Mouse (Mus musculus) v-Abl transformed pro-B cells (cell line): ENCODE data around the gene Gins3.
"Not testable (repeated sequence)": the region's sequence is repeated elsewhere in the genome, so short reads cannot be mapped to it uniquely, and the experiment has no call there.

Source experiments
- in situ Hi-C, 2 experiments: fragments of 400-800 bp; cut with MboI; formaldehyde crosslinking; loops; one replicate each; pipeline ENCODE4 v1.15.1; 2025; ENCODE audit not compliant: unreplicated experiment in 2 of 2

Gene Gins3

DNA sequence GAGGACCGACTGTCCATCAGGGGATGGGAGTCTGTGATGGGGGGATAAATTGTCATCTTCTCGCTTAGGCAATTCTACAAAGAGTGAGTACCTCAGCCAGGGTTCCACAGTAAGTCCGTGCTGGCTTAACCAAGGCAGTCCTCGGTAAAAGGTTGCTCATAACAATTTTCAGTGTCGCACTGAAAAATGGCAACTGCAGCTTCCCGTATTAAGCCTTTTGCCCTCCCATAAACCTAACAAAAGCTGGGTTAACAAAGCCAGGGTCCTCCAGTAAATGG lies 749 bp downstream of the Gins3 start:
- in situ Hi-C loops: no loop called here

DNA sequence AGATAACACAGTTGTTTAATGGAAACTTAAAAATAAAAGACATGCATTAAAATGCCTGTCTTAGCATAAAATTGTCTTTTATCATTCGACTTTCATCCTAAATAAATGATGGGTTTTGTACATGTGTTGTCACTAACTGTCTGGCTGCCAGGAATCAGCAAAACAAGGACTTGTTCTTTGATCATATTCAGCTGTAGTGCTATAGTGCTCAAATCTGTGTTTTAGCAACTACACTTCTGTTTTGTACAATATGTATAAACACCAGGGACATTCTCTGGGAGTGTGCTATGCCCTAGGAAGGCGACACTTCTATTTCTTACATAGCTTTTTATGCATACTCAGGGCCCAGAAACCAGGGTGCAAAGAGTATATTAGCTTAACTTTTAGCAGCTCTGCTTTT lies 11.7 kb downstream of the Gins3 start:
- in situ Hi-C loops: no loop called here

DNA sequence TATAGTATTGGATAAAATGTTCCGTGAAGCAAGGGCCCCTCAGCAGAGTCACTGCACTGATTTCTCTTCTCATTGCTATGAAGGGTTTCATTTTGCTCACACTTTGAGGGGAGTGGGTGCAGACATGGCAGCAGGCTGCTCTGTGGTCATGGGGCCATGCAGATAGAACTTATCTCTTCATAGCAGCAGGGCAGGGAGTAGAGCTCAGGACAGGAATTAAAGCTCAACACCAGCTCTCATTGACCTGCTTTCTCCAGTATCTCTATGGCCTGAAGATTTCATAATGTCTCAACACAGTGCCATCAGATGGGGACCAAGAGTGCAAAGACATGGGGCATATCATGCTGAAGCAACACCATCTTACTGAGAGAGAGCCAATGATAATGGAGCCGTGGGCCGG lies 15.0 kb downstream of the Gins3 start:
- in situ Hi-C loops: no loop called here

DNA sequence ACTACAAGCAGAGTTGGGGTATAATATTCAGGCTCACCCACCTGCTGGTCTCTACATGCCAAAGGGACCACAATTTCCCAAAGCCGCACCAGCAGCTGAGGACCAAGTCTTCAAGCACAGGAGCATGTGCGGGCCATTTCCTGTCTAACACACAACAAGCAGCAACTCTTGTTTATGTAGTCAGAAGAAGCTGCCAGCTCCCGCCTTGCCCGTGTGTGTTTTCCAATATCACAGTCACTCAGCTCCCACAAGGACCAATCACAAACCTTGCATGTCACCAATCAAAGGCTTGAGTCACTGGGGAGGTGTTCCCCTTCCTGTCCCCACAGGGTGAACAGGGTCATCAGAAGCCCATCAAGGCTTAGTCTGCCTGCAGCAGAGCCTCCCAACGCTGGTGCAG lies 20.1 kb downstream of the Gins3 start:
- in situ Hi-C loops: no loop called here

DNA sequence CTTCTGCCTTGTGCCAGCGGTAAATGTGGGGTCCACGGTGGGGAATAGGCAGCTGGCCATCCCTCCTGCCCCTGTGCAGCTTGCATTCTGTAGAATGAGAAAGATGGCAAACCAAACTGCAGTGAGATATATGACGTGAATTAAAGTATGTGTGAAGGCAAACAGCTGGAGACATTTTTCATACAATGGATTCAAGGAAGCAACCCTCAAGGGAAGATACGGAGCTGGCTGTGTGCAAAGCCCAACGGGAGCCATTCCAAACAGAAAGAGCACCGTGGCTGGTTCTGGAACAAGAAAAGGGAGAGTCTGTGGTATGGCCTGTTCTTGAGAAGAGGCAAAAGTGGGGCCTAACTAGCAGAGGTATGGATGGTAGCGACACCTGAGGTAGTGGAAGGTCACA lies 22.6 kb downstream of the Gins3 start:
- in situ Hi-C loops: no loop called here

DNA sequence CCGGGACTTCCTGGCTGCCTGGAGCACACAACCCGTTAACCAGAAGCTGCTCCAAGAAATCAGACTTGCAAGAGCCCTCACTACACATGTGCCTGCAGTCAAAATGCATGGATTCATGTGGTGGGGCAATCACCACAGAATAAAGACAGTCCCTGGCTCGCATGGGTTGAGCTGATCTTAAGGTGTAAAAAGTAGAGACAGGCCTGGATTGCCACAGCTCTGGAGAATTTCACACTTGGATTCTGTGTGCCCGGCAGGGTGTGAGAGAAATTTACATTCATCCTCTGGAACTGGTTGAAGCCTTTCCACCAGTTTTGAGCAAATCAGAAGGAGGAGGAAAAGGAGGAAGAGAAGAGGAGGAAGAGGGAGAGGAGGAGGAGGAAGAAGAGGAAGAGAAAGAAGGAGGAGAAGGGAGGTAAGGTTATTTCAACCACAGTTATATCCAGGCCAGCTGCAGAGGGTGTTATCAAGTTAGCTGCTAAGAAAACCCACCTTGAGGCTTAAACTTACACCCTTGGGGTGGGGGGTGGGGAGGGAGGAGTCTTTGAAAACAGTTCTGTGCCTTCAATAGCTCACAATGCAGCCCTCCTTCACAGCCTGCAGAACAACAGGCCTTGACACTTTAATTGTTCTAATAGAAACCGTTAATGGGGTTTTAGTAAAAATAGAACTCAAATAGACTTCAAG lies 23.2 kb downstream of the Gins3 start:
- in situ Hi-C loops: no loop called here

DNA sequence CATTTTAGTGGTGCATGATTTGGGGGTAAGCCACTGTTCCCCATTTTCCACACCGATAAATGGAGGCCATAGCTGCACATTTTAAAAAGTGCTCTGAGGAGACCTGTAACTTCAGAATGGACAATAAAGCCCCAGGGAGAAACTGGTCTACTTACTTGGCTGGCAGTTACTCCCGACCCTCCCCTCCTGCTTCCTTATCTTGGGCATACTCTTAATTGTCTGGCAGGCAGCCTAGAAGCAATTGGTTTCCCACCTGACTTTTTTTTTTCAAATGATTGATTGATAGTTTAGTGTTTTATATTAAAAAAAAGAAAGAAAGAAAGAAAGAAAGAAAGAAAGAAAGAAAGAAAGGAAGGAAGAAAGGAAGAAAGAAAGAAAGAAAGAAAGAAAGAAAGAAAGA lies 24.3 kb downstream of the Gins3 start:
- in situ Hi-C loops: no loop called here

DNA sequence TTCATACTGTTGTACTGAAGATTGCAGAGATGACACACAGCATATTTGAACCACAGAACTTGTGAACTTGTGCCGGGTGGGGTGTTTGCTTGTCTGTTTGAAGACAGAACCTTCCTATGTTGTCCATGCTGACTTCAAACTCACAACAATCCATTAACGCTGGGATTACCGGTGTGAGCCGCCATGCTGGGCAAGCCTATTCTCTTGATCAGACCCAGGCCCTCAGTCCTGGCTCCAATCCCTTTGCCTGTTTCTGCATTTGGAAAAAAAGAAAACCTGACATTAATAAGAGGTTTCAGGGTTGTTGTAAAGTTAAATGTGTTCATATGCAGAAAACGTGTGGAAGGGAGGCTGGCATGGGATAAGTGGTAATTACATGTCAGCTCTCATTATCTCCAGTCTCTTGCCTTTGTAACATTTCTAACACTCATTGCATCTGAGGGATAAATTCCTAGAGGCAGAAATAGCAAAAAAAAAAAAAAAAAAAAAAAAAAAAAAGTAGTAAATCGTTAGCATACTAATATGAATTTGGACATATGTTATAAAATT lies 27.2 kb downstream of the Gins3 start:
- in situ Hi-C loops: no loop called here

DNA sequence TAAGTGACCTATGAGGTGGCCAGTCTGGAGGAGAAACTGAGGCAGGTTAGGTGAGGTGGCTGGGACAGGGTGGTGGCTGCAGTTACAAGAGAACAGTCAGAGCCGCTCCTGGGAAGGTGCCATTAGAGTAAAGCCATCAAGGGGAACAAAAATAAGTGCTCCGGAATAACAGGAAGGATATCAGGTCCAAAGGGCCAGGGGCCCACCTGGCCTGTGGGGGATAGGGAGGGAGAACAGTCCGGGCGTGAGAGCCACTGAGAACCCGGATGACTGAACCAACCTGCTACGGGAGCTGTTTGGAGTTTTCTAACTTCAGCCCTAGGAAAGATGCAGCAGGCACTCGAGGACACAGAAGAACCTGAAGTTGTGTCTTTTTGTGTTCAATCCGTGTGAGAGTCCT lies 27.8 kb downstream of the Gins3 start:
- in situ Hi-C loops: no loop called here

DNA sequence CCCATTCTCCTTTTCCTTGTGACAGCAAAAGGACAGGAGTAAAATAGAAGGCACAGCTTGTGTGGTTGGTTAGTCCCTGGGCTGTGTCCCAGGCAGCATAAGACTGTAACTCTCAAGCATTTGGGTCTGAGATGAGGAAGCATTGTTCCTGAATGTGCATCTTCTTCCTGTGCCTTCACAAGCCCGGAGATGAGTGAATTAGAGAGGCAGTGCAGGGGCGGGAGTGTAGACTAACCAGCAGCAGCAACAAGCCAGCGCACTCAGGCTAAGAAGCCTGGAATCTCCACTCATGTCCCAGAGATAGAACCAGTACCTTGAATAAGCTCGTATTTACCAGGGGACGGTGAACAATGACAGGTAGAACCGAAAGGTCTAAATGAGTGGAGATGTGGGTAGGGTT lies 28.3 kb downstream of the Gins3 start:
- in situ Hi-C loops: no loop called here

DNA sequence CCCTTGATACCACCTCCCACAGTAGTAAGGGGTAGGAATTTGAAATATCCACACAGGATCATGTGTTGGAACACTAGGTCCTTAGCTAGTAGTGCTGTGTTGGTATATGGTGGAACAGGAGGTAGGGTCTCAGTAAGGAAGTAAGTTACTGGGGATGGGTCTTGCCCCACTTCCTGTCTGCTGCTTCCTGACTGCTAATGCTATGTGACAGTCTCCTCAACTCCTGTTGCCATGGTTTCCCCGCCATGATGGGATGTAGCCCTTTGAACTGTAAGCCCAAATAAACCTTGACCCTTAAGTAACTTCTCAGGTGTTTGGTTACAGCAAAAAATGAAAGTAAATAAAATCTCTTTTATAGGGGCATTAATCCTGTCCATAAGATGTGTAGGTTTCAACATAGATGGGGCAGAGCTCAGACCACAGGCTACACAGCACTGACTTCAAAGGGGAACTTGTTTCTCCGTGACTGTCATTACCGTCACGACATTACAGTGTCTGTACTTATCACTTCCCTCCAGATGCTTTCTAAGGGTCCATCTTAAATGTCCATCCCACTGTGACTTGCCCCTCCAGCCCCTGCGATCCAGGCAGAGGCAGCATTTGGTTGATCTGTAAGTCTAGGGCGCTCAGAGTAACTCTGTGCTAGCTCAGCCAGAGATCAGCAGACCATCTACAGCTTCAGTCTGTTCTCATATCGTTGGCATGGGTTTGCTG lies 29.8 kb downstream of the Gins3 start:
- in situ Hi-C loops: no loop called here

DNA sequence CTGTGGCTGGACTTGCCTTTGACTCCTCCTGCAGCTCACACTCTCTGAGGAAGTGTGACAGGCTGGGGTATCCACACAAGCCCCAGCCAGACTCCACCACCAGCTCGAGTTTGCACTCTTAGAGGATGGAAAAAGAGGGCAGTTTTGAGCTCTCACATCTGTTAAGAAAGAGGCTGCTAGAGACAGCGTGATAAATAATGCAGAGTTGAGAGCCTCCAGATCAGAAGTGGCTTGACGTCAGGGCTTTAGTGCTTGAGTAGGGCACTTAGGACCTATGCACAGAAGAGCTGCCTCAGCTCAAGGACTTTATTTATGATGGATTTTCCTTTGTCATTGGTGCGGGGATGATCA lies 30.3 kb downstream of the Gins3 start:
- in situ Hi-C loops: no loop called here

DNA sequence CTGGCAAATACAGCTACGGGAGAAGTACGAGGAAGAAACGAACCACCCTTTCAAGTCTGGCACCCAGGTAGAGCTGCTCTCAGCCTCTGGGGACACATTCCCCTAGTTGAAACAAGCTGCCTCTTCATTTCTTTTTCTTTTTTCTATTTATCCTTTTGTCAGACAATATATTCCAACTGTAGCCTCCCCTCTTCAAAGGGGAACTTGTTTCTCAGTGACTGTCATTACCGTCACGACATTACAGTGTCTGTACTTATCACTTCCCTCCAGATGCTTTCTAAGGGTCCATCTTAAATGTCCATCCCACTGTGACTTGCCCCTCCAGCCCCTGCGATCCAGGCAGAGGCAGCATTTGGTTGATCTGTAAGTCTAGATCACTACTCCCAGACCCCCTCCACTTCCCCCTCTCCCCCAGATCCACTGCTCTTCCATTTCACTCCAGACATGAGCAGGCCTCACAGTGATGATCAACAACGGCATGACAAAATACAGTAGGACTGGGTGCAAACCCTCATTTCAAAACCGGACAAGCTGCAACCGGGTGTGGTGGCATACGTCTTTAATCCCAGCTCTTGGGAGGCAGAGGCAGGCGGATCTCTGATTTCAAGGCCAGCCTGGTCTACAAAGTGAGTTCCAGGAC lies 32.7 kb downstream of the Gins3 start:
- in situ Hi-C loops: not testable (repeated sequence)

DNA sequence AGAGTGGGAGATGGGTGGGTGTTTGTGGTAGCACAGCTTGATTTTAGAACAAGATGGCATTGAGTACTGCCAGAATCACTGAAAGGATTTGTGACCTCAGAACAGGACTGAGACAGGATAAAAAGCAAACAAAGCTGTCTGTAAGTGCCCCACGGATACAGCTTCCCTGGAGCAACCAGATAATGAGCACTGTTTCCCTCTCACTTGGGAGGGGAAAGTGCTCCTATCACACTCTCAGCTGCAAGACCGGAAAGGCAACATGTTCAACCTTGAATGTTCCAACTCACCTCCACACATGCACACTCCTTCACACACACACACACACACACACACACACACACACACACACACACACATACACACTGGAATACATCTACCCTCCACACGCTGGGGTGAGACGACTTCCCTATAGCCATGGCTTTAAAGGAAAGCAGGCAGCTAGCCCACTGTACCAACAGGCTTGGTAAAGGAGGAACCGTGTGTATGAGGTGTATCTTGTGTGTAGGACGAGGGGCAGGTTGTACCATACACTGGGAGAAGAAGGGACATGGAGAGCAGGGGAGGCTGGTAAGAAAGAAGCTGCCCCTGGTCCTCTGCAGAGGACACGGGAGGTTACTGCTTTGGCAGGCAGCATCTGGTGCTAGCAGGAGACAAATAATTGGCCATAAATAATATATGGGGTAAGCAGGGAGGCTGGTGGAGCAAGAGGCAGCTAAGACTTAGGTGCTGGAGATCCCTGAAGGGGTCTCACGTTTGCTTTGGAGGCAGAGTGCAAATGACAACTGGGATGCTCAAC lies 35.1 kb downstream of the Gins3 start:
- in situ Hi-C loops: no loop called here

DNA sequence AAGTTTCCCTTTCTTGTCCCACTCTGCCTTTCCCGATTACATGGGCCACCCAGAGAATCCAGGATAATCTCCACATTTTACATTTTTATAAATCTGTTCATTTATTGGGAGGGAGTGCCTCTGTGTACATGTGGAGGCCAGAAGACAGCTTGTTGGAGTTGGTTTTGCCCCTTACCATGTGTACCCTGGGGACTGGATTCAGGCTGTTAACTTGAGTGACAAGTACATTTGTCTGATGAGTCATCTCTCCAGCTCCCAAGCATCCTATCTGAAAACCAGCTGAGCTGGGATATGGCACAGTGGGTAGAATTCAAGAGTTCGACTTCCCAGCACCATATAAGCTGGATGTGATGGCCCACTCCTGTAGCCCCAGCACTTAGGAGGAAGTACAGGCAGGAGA lies 36.7 kb downstream of the Gins3 start:
- in situ Hi-C loops: no loop called here

DNA sequence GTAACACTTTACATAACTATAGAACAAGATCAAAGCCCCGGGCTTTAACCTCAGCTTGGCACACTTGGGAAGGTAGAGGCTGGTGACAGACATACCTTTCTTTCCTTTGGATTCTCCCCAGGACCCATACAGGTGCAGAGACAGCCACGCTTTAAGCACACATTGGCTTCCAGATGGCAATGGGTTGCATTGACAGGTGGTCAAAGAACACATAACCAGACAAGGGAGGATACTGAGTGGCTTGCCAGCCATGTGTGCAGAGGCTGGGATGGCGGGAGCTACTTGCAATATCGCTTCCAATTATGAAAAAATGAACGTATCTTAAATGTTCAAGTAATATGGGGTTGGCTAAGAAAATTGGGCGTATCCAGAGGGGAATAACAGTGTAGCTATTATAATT lies 38.6 kb downstream of the Gins3 start:
- in situ Hi-C loops: no loop called here

DNA sequence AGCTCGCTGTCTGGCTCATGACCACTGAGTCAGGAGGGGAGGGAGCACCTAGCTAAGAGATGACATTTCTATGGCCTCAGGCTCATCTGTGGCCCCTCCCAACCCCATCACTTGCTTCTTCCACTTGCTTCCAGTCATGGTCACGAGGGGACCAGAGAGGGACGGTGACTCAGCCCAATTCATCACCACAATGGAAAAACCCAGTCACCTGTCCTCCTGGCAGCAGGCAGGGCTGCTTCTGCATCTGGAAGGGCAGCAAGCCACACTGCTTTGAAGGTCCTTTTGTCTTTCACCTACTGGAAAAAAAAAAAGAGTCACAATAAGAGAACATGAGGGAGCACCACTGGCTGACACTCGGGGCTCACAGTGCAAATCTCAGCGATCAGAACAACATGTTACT lies 39.6 kb downstream of the Gins3 start:
- in situ Hi-C loops: no loop called here

DNA sequence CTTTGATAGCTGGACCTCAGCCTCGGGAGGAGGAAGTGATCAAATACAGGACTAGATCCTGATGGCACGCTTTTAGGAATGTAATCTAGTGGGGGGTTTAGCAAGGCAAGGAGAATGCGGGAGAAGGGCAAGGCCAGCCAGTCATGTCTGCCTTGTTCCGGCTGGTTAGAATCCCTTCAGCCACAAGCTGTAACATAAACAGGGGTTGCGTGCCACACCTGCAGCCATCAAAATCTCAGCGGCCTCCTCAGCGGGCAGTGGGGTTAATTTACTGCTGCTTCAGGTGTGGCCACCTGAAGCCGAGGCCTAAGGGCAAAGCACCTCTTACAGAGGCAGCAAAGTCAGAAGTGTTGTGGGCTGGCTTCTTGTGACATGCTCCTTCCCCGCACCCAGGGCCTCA lies 43.4 kb downstream of the Gins3 start, which contains the start of gene Ndrg4:
TSS of gene Ndrg4 (plus strand) at position 350 of the 400 bp plus-strand sequence.
- in situ Hi-C loops: loop anchor here in 1 of 2 experiments (25.0 kb wide), 1 partner anchor 739 kb away; no protein-coding TSS in a partner anchor

DNA sequence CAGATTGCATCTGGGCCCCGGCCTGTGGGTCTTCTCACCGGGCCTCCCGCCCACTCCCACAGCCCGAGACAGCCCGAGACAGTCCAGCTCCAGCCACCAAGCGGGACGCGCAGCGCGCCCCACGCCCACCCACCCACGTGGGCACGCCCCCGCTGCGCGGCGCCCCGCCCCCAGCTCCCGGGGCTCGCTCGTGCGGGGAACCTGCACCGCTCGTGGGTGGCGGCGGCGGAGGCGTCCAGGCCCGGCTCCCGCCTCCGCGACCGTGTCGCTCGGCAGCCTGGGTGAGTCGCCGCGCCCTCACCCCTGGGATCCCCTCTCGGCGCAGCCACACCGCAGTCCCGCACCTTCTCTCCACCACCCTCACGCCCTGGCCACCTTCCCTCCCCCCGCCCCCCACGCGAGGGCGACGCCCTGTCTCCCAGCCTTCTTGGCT lies 44.4 kb downstream of the Gins3 start:
- in situ Hi-C loops: loop anchor here in 1 of 2 experiments (25.0 kb wide), 1 partner anchor 740 kb away; no protein-coding TSS in a partner anchor

DNA sequence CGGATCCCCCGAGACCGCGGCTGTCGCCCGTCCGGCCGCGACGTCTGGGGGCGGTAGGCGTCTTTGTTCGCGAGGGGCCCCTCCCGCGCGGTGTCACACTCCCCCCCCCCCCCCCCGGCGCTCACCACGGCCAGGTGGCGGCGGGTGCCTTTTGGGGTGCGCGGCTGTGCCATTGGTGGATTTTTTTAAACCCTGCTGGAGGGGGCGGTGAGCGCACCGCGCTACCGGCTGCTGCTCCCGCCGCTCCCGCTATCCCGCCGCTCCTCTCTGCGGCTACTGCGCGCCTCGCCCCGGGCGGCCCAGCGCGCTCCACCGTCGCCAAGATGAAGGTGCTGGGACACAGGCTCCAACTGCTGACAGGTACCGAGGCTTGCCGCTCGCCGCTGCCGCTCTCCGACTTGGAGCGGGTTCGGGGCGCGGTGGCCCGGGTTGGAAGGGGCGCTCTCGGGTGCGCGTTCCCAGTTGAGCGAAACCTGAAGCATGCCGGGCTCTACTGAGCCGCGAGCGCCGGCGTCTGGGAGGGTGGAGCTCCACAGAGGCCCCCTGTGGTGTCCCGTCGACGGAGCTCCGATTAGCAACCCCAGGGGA lies 44.9 kb downstream of the Gins3 start:
- in situ Hi-C loops: loop anchor here in 1 of 2 experiments (25.0 kb wide), 1 partner anchor 741 kb away; no protein-coding TSS in a partner anchor
